Mouse (Mus musculus): Measurements from ENCODE around the gene Utrn.
"Not testable (repeated sequence)": the region's sequence is repeated elsewhere in the genome, so short reads cannot be mapped to it uniquely, and the experiment has no call there.

- not testable (repeated sequence) for TF ChIP-seq CTCF (IDR thresholded peaks at IDR 0.05; ENCODE audit: low read depth, low read length); POLR2A (IDR thresholded peaks at IDR 0.05; ENCODE audit: insufficient read depth, low read length)
Measured at GRCm38 (mm10) chr10:12607180-12607579, 262.0 kb downstream of the Utrn start.

All from ES-Bruce4 (cell line).